15 mouse cellular contexts compared by ENCODE assay signal in the genomic region with DNA sequence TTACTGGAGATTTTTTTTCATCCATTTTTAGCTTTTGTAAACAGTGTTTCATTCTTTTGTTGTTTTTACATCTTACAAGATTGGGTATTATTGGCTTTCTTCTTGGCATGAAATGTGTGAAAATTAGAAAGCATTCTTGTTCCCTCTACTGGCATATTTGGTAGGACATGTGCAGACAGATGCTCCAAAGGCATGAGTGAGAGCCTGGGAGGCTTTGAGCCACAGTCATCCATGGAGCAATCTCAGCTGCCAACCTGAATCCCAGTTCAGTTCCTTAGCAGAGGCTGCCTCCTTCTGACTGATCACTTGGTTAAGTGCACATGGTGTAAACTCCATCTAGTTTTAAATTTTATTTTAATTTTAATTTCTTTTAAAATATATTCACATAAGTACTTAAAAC.
"Had no signal": no experiment of that assay in that cellular context is flagged by ENCODE, and none has a peak within 500 bp of the region (broad histone marks: within the 10 kb centered on the region; RNA-seq: fewer than 3 reads in every experiment).

No protein-coding gene starts in this region.

- H3K9me3 ChIP-seq: limb, embryonic 10.5 days; liver, embryonic 12.5 days; lung, embryonic 15.5 days; midbrain, embryonic 12.5 days; neural tube, embryonic 15.5 days had no signal

- H3K27me3 ChIP-seq: liver, embryonic 12.5 days; lung, embryonic 15.5 days; midbrain, embryonic 12.5 days; neural tube, embryonic 15.5 days had no signal

- H3K27ac ChIP-seq: left cerebral cortex, adult 2 months; limb, embryonic 10.5 days; liver, embryonic 12.5 days; lung, embryonic 15.5 days; macrophage; midbrain, embryonic 12.5 days; neural tube, embryonic 15.5 days had no signal

- H3K4me2 ChIP-seq: liver, embryonic 12.5 days; lung, embryonic 15.5 days; midbrain, embryonic 12.5 days; neural tube, embryonic 15.5 days had no signal

- H3K4me3 ChIP-seq: left cerebral cortex, adult 2 months; limb, embryonic 10.5 days; liver, embryonic 12.5 days; lung, embryonic 15.5 days; midbrain, embryonic 12.5 days; myocyte; neural tube, embryonic 15.5 days had no signal

- H3K36me3 ChIP-seq: limb, embryonic 10.5 days; liver, embryonic 12.5 days; lung, embryonic 15.5 days; midbrain, embryonic 12.5 days; neural tube, embryonic 15.5 days had no signal

- ATAC-seq: liver, embryonic 12.5 days had no signal

- H3K9ac ChIP-seq: liver, embryonic 12.5 days; lung, embryonic 15.5 days; midbrain, embryonic 12.5 days; neural tube, embryonic 15.5 days had no signal

- DNase-seq: kidney, adult 8-10 months; kidney, postnatal 25 days; lung, postnatal 14 days; right cerebral cortex, adult 18-20 months; right cerebral cortex, postnatal 25 days; thymus, adult 18-20 months; thymus, postnatal 14 days had no signal

- H3K4me1 ChIP-seq: limb, embryonic 10.5 days; liver, embryonic 12.5 days; lung, embryonic 15.5 days; midbrain, embryonic 12.5 days; neural tube, embryonic 15.5 days had no signal
